Mouse (Mus musculus) liver, embryonic 14.5 days (tissue): ENCODE results near the gene Atp2b1. TPM values are rescaled to one million over a fixed set of nuclear protein-coding genes. Genes with fewer than 3 reads are reported as not detected.

Experiments
- ATAC-seq: fragments of 200-750 bp; cut with Nextera tagmentation; 2 replicates; pipeline ENCODE4 v1.8.0; 2017; ENCODE audit warnings: moderate number of reproducible peaks, mild to moderate bottlenecking, moderate library complexity; ENCODE audit not compliant: insufficient read depth
- DNase-seq, 3 experiments: peaks; one replicate each; pipeline ENCODE4 v3.0.0-alpha.2; 2012 to 2013; ENCODE audit warnings: low read depth in 3 of 3, low spot score in 3 of 3
- H3K27ac ChIP-seq: fragments of 300-500 bp; sonication (generic); 2 replicates; pipeline ENCODE4 v1.5.1; 2014; ENCODE audit warnings: moderate library complexity, mild to moderate bottlenecking, control low read depth, inconsistent platforms
- H3K27me3 ChIP-seq: fragments of 300-500 bp; sonication (generic); 2 replicates; pipeline ENCODE4 v1.6.1; 2014; ENCODE audit warnings: mild to moderate bottlenecking, low read length, moderate library complexity; ENCODE audit not compliant: control insufficient read depth, insufficient read depth
- H3K36me3 ChIP-seq: fragments of 300-500 bp; sonication (generic); replicated peaks from 2 replicates; pipeline ENCODE4 v1.6.1; 2014; ENCODE audit warnings: low read depth; ENCODE audit not compliant: control insufficient read depth, insufficient read depth
- H3K4me1 ChIP-seq, 2 experiments: fragments of 200-500 bp in 1 of 2; fragments of 300-500 bp in 1 of 2; sonication (generic) in 1 of 2; replicated peaks; 2 replicates each; pipeline ENCODE4 v1.6.1; 2012 to 2014; ENCODE audit warnings: antibody characterized with exemption in 1 of 2, inconsistent platforms in 1 of 2, low read length in 1 of 2; ENCODE audit not compliant: control insufficient read depth in 2 of 2, insufficient read depth in 2 of 2
- H3K4me2 ChIP-seq: fragments of 300-500 bp; sonication (generic); 2 replicates; pipeline ENCODE4 v1.6.1; 2014; ENCODE audit warnings: low read depth, mild to moderate bottlenecking, control low read depth, moderate library complexity
- H3K4me3 ChIP-seq, 2 experiments: fragments of 200-500 bp in 1 of 2; fragments of 300-500 bp in 1 of 2; sonication (generic) in 1 of 2; 2 replicates each; pipeline ENCODE4 v1.5.1; 2012 to 2014; ENCODE audit warnings: low read depth in 2 of 2, low read length in 2 of 2, mild to moderate bottlenecking in 2 of 2, control low read depth in 1 of 2, inconsistent platforms in 1 of 2, moderate library complexity in 1 of 2; ENCODE audit not compliant: insufficient read depth in 1 of 2
- H3K9ac ChIP-seq: fragments of 300-500 bp; sonication (generic); replicated peaks from 2 replicates; pipeline ENCODE4 v1.6.1; 2014; ENCODE audit warnings: mild to moderate bottlenecking, control low read depth, moderate library complexity
- H3K9me3 ChIP-seq: fragments of 300-500 bp; sonication (generic); 2 replicates; pipeline ENCODE4 v1.6.1; 2016; ENCODE audit warnings: low read length, mixed read lengths; ENCODE audit not compliant: control insufficient read depth
- CTCF ChIP-seq: IDR thresholded peaks from 2 replicates; pipeline ENCODE4 v1.5.1; 2016; ENCODE audit warnings: antibody characterized with exemption, low read depth, control low read depth
- EP300 ChIP-seq: IDR thresholded peaks from 2 replicates; pipeline ENCODE4 v1.6.1; 2016; ENCODE audit warnings: antibody characterized with exemption, low read depth
- WGBS: fragments of 180-500 bp; shearing (Covaris S2); extraction: QIAGEN DNeasy Blood & Tissue Kit; methylation state at CpG from one replicate; pipeline ENCODE4 v1.1.7; 2014; ENCODE audit not compliant: insufficient replicate concordance; 5-methylcytosine and 5-hydroxymethylcytosine counted together
- polyA plus RNA-seq, 2 experiments: library from polyadenylated mRNA; depleted of rRNA in 1 of 2; stranded (reverse) in 1 of 2; unstranded in 1 of 2; fragments of >200 nt; fragmentation: Nextera tagmentation in 1 of 2; extraction: Ambion mirVana in 1 of 2; gene quantifications; 2 replicates each; pipeline versions ENCODE4 v1.2.1 to v1.2.3; 2012 to 2014

Atp2b1 gene
- polyA plus RNA-seq, 2 experiments: 7.4 to 27.6 TPM

DNA sequence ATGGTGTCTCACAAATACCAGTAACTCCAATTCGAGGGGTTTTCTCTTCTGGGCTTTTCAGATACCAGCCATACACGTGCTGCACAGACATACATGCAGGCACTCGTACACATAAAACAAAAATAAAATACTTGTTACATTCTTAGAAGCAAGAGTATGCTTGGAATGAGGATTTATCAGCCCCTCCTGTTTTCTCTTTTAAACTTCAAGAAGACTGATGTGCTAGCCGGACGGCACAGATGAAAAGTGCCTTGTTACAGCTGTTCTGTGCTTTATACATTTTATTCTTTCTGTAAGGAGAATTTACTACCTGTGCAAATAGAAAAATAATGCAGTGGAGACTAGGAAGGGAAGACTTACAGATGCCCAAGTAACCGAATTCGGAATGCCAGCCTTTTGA, 15.2 kb downstream of the Atp2b1 start:
- DNase-seq: no peak
- no peak for TF ChIP-seq CTCF
- TF ChIP-seq EP300: no peak
- 72% methylated on average over 7 of the region's 7 CpGs for WGBS

DNA sequence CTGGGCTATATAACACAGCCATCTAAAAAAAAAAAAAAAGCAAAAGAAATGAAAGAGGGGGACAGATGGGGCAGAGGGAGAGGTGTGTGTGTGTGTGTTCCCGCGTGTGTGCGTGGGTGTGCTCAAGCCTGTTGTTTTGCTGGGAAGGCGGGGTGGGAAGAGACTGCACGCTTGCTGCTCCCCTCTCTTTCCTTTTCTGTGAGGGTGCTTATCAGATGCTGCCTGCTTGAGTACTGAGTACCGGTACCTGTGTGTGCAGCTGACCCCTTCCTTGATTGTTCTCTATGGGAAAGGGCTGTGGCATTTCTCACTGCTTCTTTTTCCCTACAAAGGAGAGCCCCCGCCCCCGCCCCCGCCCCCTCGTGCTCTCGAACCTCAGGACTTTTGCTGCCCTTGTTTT, 15.9 kb downstream of the Atp2b1 start:
- WGBS: 34% methylated on average over 11 of the region's 11 CpGs
- no peak overlapping the region for H3K9ac ChIP-seq
- peaks cover 3% of the 10 kb centered on the region in 2 experiments; a peak in 3 of 4 replicates for H3K4me1 ChIP-seq
- no peak for TF ChIP-seq CTCF
- TF ChIP-seq EP300: no peak
- no peaks in the 10 kb centered on the region for H3K9me3 ChIP-seq
- no peak overlapping the region for H3K4me3 ChIP-seq
- no peak overlapping the region for H3K27ac ChIP-seq
- DNase-seq: no peak
- no peaks in the 10 kb centered on the region for H3K36me3 ChIP-seq
- H3K27me3 ChIP-seq: no peaks in the 10 kb centered on the region
- ATAC-seq: no peak
- no peak overlapping the region for H3K4me2 ChIP-seq

More for the DNA sequence above, 15.2 kb downstream of the Atp2b1 start:
- Histone ChIP-seq H3K9me3 (no peaks in the 10 kb centered on the region), H3K36me3 (no peaks in the 10 kb centered on the region), H3K9ac (no peak overlapping the region), H3K27me3 (no peaks in the 10 kb centered on the region), H3K4me1 (peaks cover 3 to 5% of the 10 kb centered on the region in 2 experiments; a peak in 3 of 4 replicates), H3K4me3 (no peak overlapping the region), H3K27ac (no peak overlapping the region), H3K4me2 (no peak overlapping the region)
- no peak for ATAC-seq

DNA sequence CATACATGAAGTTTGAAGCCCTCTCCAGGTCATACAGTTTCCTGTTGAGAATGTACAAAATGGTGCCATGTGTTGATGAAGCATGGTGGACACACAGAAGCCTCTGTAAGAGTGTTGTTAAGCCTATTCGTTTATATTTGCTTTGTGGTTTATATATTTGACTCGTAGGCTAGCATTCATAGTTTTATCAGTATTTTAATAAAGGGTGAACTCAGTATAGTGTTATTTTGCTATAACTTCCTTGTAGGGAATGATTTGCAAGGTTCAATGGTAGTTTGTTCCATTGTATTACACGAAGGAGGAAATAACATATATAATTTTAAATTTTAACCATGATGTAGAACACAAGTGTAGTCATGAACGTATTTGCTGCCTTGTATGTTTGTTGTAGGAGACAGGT, 25.9 kb downstream of the Atp2b1 start:
- H3K27ac ChIP-seq: no peak overlapping the region
- H3K27me3 ChIP-seq: no peaks in the 10 kb centered on the region
- WGBS: 77% methylated on average over 4 of the region's 4 CpGs
- DNase-seq: no peak
- H3K9me3 ChIP-seq: no peaks in the 10 kb centered on the region
- no peak overlapping the region for H3K9ac ChIP-seq
- TF ChIP-seq EP300: no peak
- no peak for TF ChIP-seq CTCF
- no peaks in the 10 kb centered on the region for H3K36me3 ChIP-seq
- ATAC-seq: no peak
- H3K4me3 ChIP-seq: no peak overlapping the region
- no peak overlapping the region for H3K4me2 ChIP-seq
- no peaks in the 10 kb centered on the region for H3K4me1 ChIP-seq

DNA sequence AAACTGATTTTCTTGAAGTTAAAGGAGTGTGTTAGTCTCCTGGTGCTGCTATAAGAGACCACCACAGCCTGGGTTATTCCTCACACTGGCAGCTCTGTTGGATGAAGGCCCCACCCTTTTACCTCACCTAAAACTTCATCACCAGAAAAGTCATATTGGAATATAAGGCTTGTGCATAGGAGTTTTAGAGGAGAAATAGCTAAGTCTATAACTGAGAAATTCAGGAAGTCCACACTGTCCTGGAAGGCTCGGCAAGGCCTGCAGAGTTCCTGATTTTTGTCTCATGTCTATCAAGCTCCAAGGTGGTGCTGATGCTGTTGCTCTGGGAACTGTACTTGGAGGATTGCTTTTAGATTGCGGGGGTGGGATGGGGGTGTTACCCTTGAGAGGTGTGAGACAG, 26.6 kb downstream of the Atp2b1 start:
- WGBS: 59% methylated on average over 2 of the region's 2 CpGs
- Histone ChIP-seq H3K9ac (no peak overlapping the region), H3K9me3 (no peaks in the 10 kb centered on the region), H3K4me2 (no peak overlapping the region), H3K27ac (no peak overlapping the region), H3K27me3 (no peaks in the 10 kb centered on the region), H3K36me3 (no peaks in the 10 kb centered on the region), H3K4me3 (no peak overlapping the region), H3K4me1 (no peaks in the 10 kb centered on the region)
- ATAC-seq: no peak
- TF ChIP-seq EP300: no peak
- no peak for TF ChIP-seq CTCF
- DNase-seq: no peak

DNA sequence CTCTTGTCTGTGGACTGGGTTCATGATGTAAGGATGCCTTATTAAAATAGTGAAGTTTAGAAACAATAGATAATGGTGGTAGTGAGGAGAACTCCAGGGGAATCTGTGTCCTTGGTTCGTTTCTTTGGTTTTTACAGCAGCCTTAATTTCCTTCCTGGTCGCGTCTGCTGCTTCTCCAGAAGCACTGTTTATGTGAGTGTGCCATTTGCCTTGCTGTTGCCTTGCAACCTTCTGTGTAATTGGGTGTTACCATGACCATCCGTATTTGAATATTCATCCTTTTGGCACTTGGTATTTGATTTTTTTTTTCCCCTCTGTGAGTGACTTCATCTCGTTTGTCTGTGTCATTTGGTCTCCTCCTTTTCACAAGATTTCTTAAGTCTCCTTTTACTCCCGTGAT, 27.8 kb downstream of the Atp2b1 start:
- no peak overlapping the region for H3K27ac ChIP-seq
- no peak overlapping the region for H3K4me3 ChIP-seq
- H3K36me3 ChIP-seq: no peaks in the 10 kb centered on the region
- no peak overlapping the region for H3K9ac ChIP-seq
- H3K4me2 ChIP-seq: no peak overlapping the region
- TF ChIP-seq CTCF: no peak
- no peak for TF ChIP-seq EP300
- 0 out of 4 replicates have a peak, but pooled peaks cover 0 to under 1% of the 10 kb centered on the region in 2 experiments for H3K4me1 ChIP-seq
- H3K27me3 ChIP-seq: no peaks in the 10 kb centered on the region
- WGBS: 50% methylated on average over 6 of the region's 6 CpGs
- no peak for ATAC-seq
- no peak for DNase-seq
- no peaks in the 10 kb centered on the region for H3K9me3 ChIP-seq
